Comparison of ENCODE assay signal across 16 mouse cellular contexts in genomic region chr16:38348217-38348761, GRCm38 (mm10). TPM values are rescaled to one million over a fixed set of nuclear protein-coding genes. Genes with fewer than 3 reads are reported as not detected.
DNase-seq lines count a peak whose midpoint lies in the region; ATAC-seq and TF ChIP-seq lines count a peak whose summit lies in the region.
"Had no signal": no experiment of that assay in that cellular context is flagged by ENCODE, and none has a peak within 500 bp of the region (broad histone marks: within the 10 kb centered on the region; RNA-seq: fewer than 3 reads in every experiment).

No protein-coding gene starts in this region.

- H3K9ac ChIP-seq in kidney, embryonic 15.5 days, result no peak overlapping the region
- H3K9ac ChIP-seq in ES-E14 (ENCODE audit: insufficient read depth, low read depth, low read length, poor library complexity, severe bottlenecking), result peak overlapping the region; percentile 26; the same call in 1 of the 2 replicates
- peak overlapping the region; percentile 88 for H3K9ac ChIP-seq in liver, embryonic 12.5 days
- no peak overlapping the region for H3K9ac ChIP-seq in neural tube, embryonic 15.5 days (replicated peaks)
- H3K9ac ChIP-seq: forebrain, embryonic 12.5 days had no signal

- DNase-seq in kidney, adult 9 months, result no peak
- DNase-seq in ES-E14 (ENCODE audit: low read depth, low spot score), result no peak
- DNase-seq in cerebellum, postnatal 36 days, result no peak
- DNase-seq in embryo, embryonic 10.5 days (ENCODE audit: low spot score), result no peak
- DNase-seq: gastrocnemius, postnatal 14 days; retina, postnatal 1 day had no signal

- no peak overlapping the region for H3K27ac ChIP-seq in kidney, embryonic 15.5 days
- no peak overlapping the region for H3K27ac ChIP-seq in ES-E14 (ENCODE audit: insufficient read depth, low read depth, low read length, poor library complexity, severe bottlenecking)
- peak overlapping the region; percentile 70 for H3K27ac ChIP-seq in brown adipose tissue, adult 24 weeks (replicated peaks; ENCODE audit: low read depth, low read length)
- peak overlapping the region; percentile 94 for H3K27ac ChIP-seq in liver, embryonic 12.5 days
- no peak overlapping the region for H3K27ac ChIP-seq in neural tube, embryonic 15.5 days (replicated peaks)
- H3K27ac ChIP-seq: forebrain, embryonic 12.5 days; hindbrain, embryonic 14.5 days had no signal

- in situ Hi-C loops in ES-E14 (cut with MboI; ENCODE audit: low sequenced_read_pairs in 2 of 2, unreplicated experiment in 2 of 2), result loop anchor here (10.0 to 25.0 kb wide), 3 partner anchors 137 to 714 kb away; no protein-coding TSS in a partner anchor

- H3K9me3 ChIP-seq in kidney, embryonic 15.5 days (replicated peaks), result no peaks in the 10 kb centered on the region
- H3K9me3 ChIP-seq in ES-E14 (ENCODE audit: control insufficient read depth, insufficient read depth, low read depth, low read length), result no peaks in the 10 kb centered on the region
- no peaks in the 10 kb centered on the region for H3K9me3 ChIP-seq in liver, embryonic 12.5 days (replicated peaks)
- H3K9me3 ChIP-seq in neural tube, embryonic 15.5 days (replicated peaks), result no peaks in the 10 kb centered on the region
- H3K9me3 ChIP-seq: forebrain, embryonic 12.5 days had no signal

- no peaks in the 10 kb centered on the region for H3K27me3 ChIP-seq in kidney, embryonic 15.5 days
- no peaks in the 10 kb centered on the region for H3K27me3 ChIP-seq in liver, embryonic 12.5 days (replicated peaks)
- H3K27me3 ChIP-seq in neural tube, embryonic 15.5 days (replicated peaks), result no peaks in the 10 kb centered on the region
- H3K27me3 ChIP-seq: forebrain, embryonic 12.5 days had no signal

- peaks cover 38% of the 10 kb centered on the region for H3K36me3 ChIP-seq in kidney, embryonic 15.5 days
- peaks cover 19% of the 10 kb centered on the region for H3K36me3 ChIP-seq in ES-E14 (ENCODE audit: control insufficient read depth, insufficient read depth, low read length, poor library complexity, severe bottlenecking)
- peaks cover 45% of the 10 kb centered on the region for H3K36me3 ChIP-seq in liver, embryonic 12.5 days
- peaks cover 26% of the 10 kb centered on the region for H3K36me3 ChIP-seq in neural tube, embryonic 15.5 days

- ATAC-seq in kidney, embryonic 15.5 days (replicated peaks; ENCODE audit: low FRiP score), result no peak
- ATAC-seq in liver, embryonic 12.5 days, result no peak
- no peak for ATAC-seq in neural tube, embryonic 15.5 days (ENCODE audit: low FRiP score)

- peaks cover 19% of the 10 kb centered on the region for H3K4me1 ChIP-seq in kidney, embryonic 15.5 days
- H3K4me1 ChIP-seq in ES-E14 (ENCODE audit: control insufficient read depth in 2 of 2, insufficient read depth in 2 of 2, low read length in 2 of 2, poor library complexity in 1 of 2), result peaks cover 1 to 8% of the 10 kb centered on the region in 2 experiments; a peak in 2 of 4 replicates
- peaks cover 4% of the 10 kb centered on the region; the same call in 1 of the 2 replicates for H3K4me1 ChIP-seq in brown adipose tissue, adult 24 weeks (ENCODE audit: control insufficient read depth, insufficient read depth, insufficient read length, low read length)
- peaks cover 70% of the 10 kb centered on the region for H3K4me1 ChIP-seq in liver, embryonic 12.5 days
- H3K4me1 ChIP-seq in neural tube, embryonic 15.5 days, result peaks cover 13% of the 10 kb centered on the region

- 85% methylated on average over 9 of the region's 9 CpGs for WGBS in kidney, embryonic 15.5 days
- WGBS in liver, embryonic 12.5 days (ENCODE audit: insufficient replicate concordance), result 44% methylated on average over 9 of the region's 9 CpGs
- 90% methylated on average over 9 of the region's 9 CpGs for WGBS in neural tube, embryonic 15.5 days

- peak overlapping the region; percentile 63; the same call in 1 of the 2 replicates for H3K4me2 ChIP-seq in kidney, embryonic 15.5 days
- peak overlapping the region; percentile 80 for H3K4me2 ChIP-seq in liver, embryonic 12.5 days
- H3K4me2 ChIP-seq in neural tube, embryonic 15.5 days, result no peak overlapping the region

- H3K4me3 ChIP-seq in kidney, embryonic 15.5 days (replicated peaks), result no peak overlapping the region
- H3K4me3 ChIP-seq in ES-E14 (ENCODE audit: insufficient read depth in 1 of 2, low read depth in 1 of 2, low read length in 2 of 2, poor library complexity in 1 of 2, severe bottlenecking in 1 of 2), result peak overlapping the region; percentile 14 to 88; a peak in 2 of 4 replicates
- peak overlapping the region; percentile 19; the same call in 1 of the 2 replicates for H3K4me3 ChIP-seq in brown adipose tissue, adult 24 weeks (ENCODE audit: insufficient read depth, low read depth, low read length)
- H3K4me3 ChIP-seq in liver, embryonic 12.5 days, result peak overlapping the region; percentile 87
- H3K4me3 ChIP-seq in neural tube, embryonic 15.5 days (replicated peaks), result no peak overlapping the region

TF ChIP-seq in ES-E14, 5 proteins besides CTCF, POLR2A, EP300 and RAD21:
- TF ChIP-seq CHD2 (IDR thresholded peaks at IDR 0.05; ENCODE audit: low read depth, low read length) (no peak), ZNF384 (IDR thresholded peaks at IDR 0.05; ENCODE audit: low read depth, low read length) (no peak), MAFK (IDR thresholded peaks at IDR 0.05; ENCODE audit: insufficient read depth, low read depth, low read length) (no peak), ZC3H11A (IDR thresholded peaks at IDR 0.05; ENCODE audit: borderline replicate concordance, low read depth, low read length) (no peak), HCFC1 (IDR thresholded peaks at IDR 0.05; ENCODE audit: borderline replicate concordance, insufficient read depth, low read length) (no peak)
TF ChIP-seq in ES-E14: peak in this region for 0.

RNA-seq across cellular contexts. Expression of gene Gm21987, which starts 1.4 kb away (rescaled TPM):
- polyA plus RNA-seq in kidney, embryonic 15.5 days (2015; fragmentation: Nextera tagmentation; extraction: Ambion mirVana), result not detected in 2 replicates
- not detected in 2 replicates for total RNA-seq in ES-E14 (2012; rRNA removed)
- polyA plus RNA-seq in brown adipose tissue, adult 24 weeks (2012; ENCODE audit: insufficient read depth, insufficient read length, missing spikeins), result 2.9 TPM in 1 of 2 replicates, not detected in the other
- not detected in 2 replicates for polyA plus RNA-seq in liver, embryonic 12.5 days (2016; fragmentation: Nextera tagmentation; extraction: Ambion mirVana)
- polyA plus RNA-seq in neural tube, embryonic 15.5 days (2015; fragmentation: Nextera tagmentation; extraction: Ambion mirVana), result 0.72 TPM in 1 of 2 replicates, not detected in the other
- total RNA-seq: common myeloid progenitor, adult 5-6 weeks; gastrocnemius, postnatal 14 days; left cerebral cortex, postnatal 10 days had no signal
- polyA plus RNA-seq: forebrain, embryonic 12.5 days; hindbrain, embryonic 14.5 days; large intestine, adult 2 months; urinary bladder, adult 2 months had no signal

RNA-seq across cellular contexts. Expression of gene Cox17, which starts 1.5 kb away (rescaled TPM):
- polyA plus RNA-seq in kidney, embryonic 15.5 days (2015; fragmentation: Nextera tagmentation; extraction: Ambion mirVana), result 167 and 189 TPM in 2 replicates
- total RNA-seq in ES-E14 (2012; rRNA removed), result 185 and 249 TPM in 2 replicates
- 1,266 and 1,331 TPM in 2 replicates for polyA plus RNA-seq in brown adipose tissue, adult 24 weeks (2012; ENCODE audit: insufficient read depth, insufficient read length, missing spikeins)
- polyA plus RNA-seq in liver, embryonic 12.5 days (2016; fragmentation: Nextera tagmentation; extraction: Ambion mirVana), result 404 and 417 TPM in 2 replicates
- 95.8 and 101 TPM in 2 replicates for polyA plus RNA-seq in neural tube, embryonic 15.5 days (2015; fragmentation: Nextera tagmentation; extraction: Ambion mirVana)

RNA-seq across cellular contexts. Expression of gene Maats1, which starts 6.3 kb away (rescaled TPM):
- polyA plus RNA-seq in kidney, embryonic 15.5 days (2015; fragmentation: Nextera tagmentation; extraction: Ambion mirVana), result 0.14 and 0.27 TPM in 2 replicates
- 1.1 and 1.8 TPM in 2 replicates for total RNA-seq in ES-E14 (2012; rRNA removed)
- polyA plus RNA-seq in brown adipose tissue, adult 24 weeks (2012; ENCODE audit: insufficient read depth, insufficient read length, missing spikeins), result not detected in 2 replicates
- polyA plus RNA-seq in liver, embryonic 12.5 days (2016; fragmentation: Nextera tagmentation; extraction: Ambion mirVana), result 0.05 TPM in 1 of 2 replicates, not detected in the other
- 0.40 and 0.88 TPM in 2 replicates for polyA plus RNA-seq in neural tube, embryonic 15.5 days (2015; fragmentation: Nextera tagmentation; extraction: Ambion mirVana)
- total RNA-seq: common myeloid progenitor, adult 5-6 weeks; gastrocnemius, postnatal 14 days had no signal

RNA-seq across cellular contexts. Expression of gene Popdc2, which starts 13.7 kb away (rescaled TPM):
- polyA plus RNA-seq in kidney, embryonic 15.5 days (2015; fragmentation: Nextera tagmentation; extraction: Ambion mirVana), result 1.1 and 5.7 TPM in 2 replicates
- total RNA-seq in ES-E14 (2012; rRNA removed), result 0.49 and 0.58 TPM in 2 replicates
- 15.5 and 17.0 TPM in 2 replicates for polyA plus RNA-seq in brown adipose tissue, adult 24 weeks (2012; ENCODE audit: insufficient read depth, insufficient read length, missing spikeins)
- 20.3 and 24.8 TPM in 2 replicates for polyA plus RNA-seq in liver, embryonic 12.5 days (2016; fragmentation: Nextera tagmentation; extraction: Ambion mirVana)
- polyA plus RNA-seq in neural tube, embryonic 15.5 days (2015; fragmentation: Nextera tagmentation; extraction: Ambion mirVana), result 1.0 and 2.0 TPM in 2 replicates

RNA-seq across cellular contexts. Expression of gene Nr1i2, which starts 53.7 kb away (rescaled TPM):
- polyA plus RNA-seq in kidney, embryonic 15.5 days (2015; fragmentation: Nextera tagmentation; extraction: Ambion mirVana), result 0.35 and 0.49 TPM in 2 replicates
- 0.16 and 0.18 TPM in 2 replicates for total RNA-seq in ES-E14 (2012; rRNA removed)
- not detected in 2 replicates for polyA plus RNA-seq in brown adipose tissue, adult 24 weeks (2012; ENCODE audit: insufficient read depth, insufficient read length, missing spikeins)
- 1.4 and 1.8 TPM in 2 replicates for polyA plus RNA-seq in liver, embryonic 12.5 days (2016; fragmentation: Nextera tagmentation; extraction: Ambion mirVana)
- polyA plus RNA-seq in neural tube, embryonic 15.5 days (2015; fragmentation: Nextera tagmentation; extraction: Ambion mirVana), result 0.63 TPM in 1 of 2 replicates, not detected in the other
- total RNA-seq: common myeloid progenitor, adult 5-6 weeks; gastrocnemius, postnatal 14 days; left cerebral cortex, postnatal 10 days had no signal
- polyA plus RNA-seq: forebrain, embryonic 12.5 days; hindbrain, embryonic 14.5 days had no signal

Comparison
In these comparisons a context has a peak if more than half of its experiments do, and no peak if none do; other contexts are left out.
1. H3K27ac ChIP-seq: peak in brown adipose tissue, adult 24 weeks (single experiment) and liver, embryonic 12.5 days (single experiment); none in kidney, embryonic 15.5 days (single experiment), ES-E14 (single experiment) and neural tube, embryonic 15.5 days (single experiment).
2. H3K4me3 ChIP-seq: peak in ES-E14 (2 of 2), brown adipose tissue, adult 24 weeks (single experiment) and liver, embryonic 12.5 days (single experiment); none in kidney, embryonic 15.5 days (single experiment) and neural tube, embryonic 15.5 days (single experiment).
3. H3K9ac ChIP-seq: peak in ES-E14 (single experiment) and liver, embryonic 12.5 days (single experiment); none in kidney, embryonic 15.5 days (single experiment) and neural tube, embryonic 15.5 days (single experiment).